Mouse (Mus musculus): ENCODE data around the gene Ddn. TPM values are rescaled to one million over a fixed set of nuclear protein-coding genes. Genes with fewer than 3 reads are reported as not detected.
A peak's percentile ranks its signal among the peaks of the same experiment; 100 is the strongest.

Ddn gene
- total RNA-seq, 1 experiment, result 0.22 TPM

DNA sequence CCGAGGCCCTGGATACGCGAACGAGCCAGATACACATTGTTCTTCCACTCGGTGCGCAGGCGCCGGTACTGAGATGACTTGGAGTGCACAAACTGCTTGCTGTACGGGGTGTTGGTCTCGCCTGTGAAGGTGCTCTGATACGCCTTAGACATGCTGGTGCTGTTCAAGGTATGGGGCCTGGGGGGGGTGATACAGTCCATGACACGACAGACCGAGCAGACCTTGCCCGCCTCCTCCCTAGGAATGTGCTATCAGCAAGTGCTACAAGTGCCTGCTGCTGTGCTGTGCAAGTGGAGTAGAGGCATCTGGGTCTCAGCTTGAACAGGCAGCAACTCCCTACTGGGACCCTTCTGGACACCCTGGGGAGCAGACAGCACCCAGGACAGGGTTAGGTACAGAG, 26.0 kb upstream of the Ddn start:
- no peak overlapping the region for H3K27ac ChIP-seq (ENCODE audit: insufficient read depth, low read depth, low read length, poor library complexity, severe bottlenecking)
- in situ Hi-C loops (cut with MboI; ENCODE audit: low sequenced_read_pairs in 2 of 2, unreplicated experiment in 2 of 2), result no loop called here
- H3K9ac ChIP-seq (ENCODE audit: insufficient read depth, low read depth, low read length, poor library complexity, severe bottlenecking), result 0 out of 2 replicates have a peak overlapping the region, but pooled peaks have one; percentile 37
- peaks cover 62% of the 10 kb centered on the region for H3K36me3 ChIP-seq (ENCODE audit: control insufficient read depth, insufficient read depth, low read length, poor library complexity, severe bottlenecking)
- H3K9me3 ChIP-seq (ENCODE audit: control insufficient read depth, insufficient read depth, low read depth, low read length), result no peaks in the 10 kb centered on the region
- peak overlapping the region in 1 of 2 experiments; percentile 14; a peak in 1 of 4 replicates for H3K4me3 ChIP-seq (ENCODE audit: insufficient read depth in 1 of 2, low read depth in 1 of 2, low read length in 2 of 2, poor library complexity in 1 of 2, severe bottlenecking in 1 of 2)
- DNase-seq (ENCODE audit: low read depth, low spot score), result no peak
- H3K4me1 ChIP-seq (ENCODE audit: control insufficient read depth in 2 of 2, insufficient read depth in 2 of 2, low read length in 2 of 2, poor library complexity in 1 of 2), result peaks cover under 1 to 15% of the 10 kb centered on the region in 2 experiments; a peak in 2 of 4 replicates
- TF ChIP-seq MAFK (IDR thresholded peaks at IDR 0.05; ENCODE audit: insufficient read depth, low read depth, low read length), result no peak

DNA sequence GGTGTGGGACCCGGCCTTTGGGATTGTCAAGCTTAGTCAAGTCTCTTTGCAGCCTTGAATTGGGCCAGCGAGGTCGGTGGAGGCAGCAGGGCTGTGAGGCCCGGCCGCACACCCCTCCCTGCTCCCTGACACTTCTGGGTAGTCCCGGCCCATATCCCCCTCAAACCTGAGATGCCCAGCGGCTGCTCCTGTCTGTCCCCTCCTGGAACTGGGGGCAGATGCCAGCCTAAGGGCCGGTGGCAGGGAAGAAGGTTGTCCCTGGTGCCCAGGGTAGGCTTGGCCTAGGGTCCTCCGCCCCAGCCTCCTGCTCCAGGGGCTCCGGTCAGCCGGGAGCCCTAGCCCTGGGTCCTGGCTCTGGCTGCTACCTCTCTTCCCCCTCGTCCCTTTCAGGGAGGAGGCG, 24.8 kb upstream of the Ddn start:
- Histone ChIP-seq H3K36me3 (ENCODE audit: control insufficient read depth, insufficient read depth, low read length, poor library complexity, severe bottlenecking) (peaks cover 50% of the 10 kb centered on the region), H3K27ac (ENCODE audit: insufficient read depth, low read depth, low read length, poor library complexity, severe bottlenecking) (no peak overlapping the region), H3K4me3 (ENCODE audit: insufficient read depth in 1 of 2, low read depth in 1 of 2, low read length in 2 of 2, poor library complexity in 1 of 2, severe bottlenecking in 1 of 2) (no peak overlapping the region), H3K9ac (ENCODE audit: insufficient read depth, low read depth, low read length, poor library complexity, severe bottlenecking) (no peak overlapping the region), H3K4me1 (ENCODE audit: control insufficient read depth in 2 of 2, insufficient read depth in 2 of 2, low read length in 2 of 2, poor library complexity in 1 of 2) (peaks cover 3 to 18% of the 10 kb centered on the region in 2 experiments; a peak in 2 of 4 replicates), H3K9me3 (ENCODE audit: control insufficient read depth, insufficient read depth, low read depth, low read length) (no peaks in the 10 kb centered on the region)
- TF ChIP-seq ZC3H11A (IDR thresholded peaks at IDR 0.05; ENCODE audit: borderline replicate concordance, low read depth, low read length), result no peak
- TF ChIP-seq MAFK (IDR thresholded peaks at IDR 0.05; ENCODE audit: insufficient read depth, low read depth, low read length), result no peak
- no peak for TF ChIP-seq ZNF384 (IDR thresholded peaks at IDR 0.05; ENCODE audit: low read depth, low read length)
- no peak for TF ChIP-seq HCFC1 (IDR thresholded peaks at IDR 0.05; ENCODE audit: borderline replicate concordance, insufficient read depth, low read length)
- no peak for TF ChIP-seq CHD2 (IDR thresholded peaks at IDR 0.05; ENCODE audit: low read depth, low read length)
- in situ Hi-C loops (cut with MboI; ENCODE audit: low sequenced_read_pairs in 2 of 2, unreplicated experiment in 2 of 2), result no loop called here
- DNase-seq (ENCODE audit: low read depth, low spot score), result no peak

DNA sequence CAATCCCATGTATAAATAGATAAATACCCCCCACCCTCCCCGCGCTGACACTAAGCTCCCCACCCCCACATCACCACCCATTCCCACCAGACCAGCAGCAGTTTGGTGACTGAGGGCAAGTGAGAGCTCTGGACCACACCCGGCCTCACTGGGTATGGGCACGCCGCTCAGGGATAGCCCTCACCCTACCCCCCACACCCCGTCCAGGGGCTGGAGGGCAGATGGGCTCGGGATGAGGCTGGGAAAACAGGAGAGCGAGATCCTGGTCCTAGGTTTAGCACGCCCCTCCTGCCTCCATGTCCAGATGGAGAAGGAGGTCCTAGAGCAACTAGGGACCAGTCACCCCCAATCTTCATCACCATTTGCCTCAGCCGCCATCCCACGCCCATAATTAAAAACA, 24.0 kb upstream of the Ddn start:
- Histone ChIP-seq H3K36me3 (ENCODE audit: control insufficient read depth, insufficient read depth, low read length, poor library complexity, severe bottlenecking) (peaks cover 45% of the 10 kb centered on the region), H3K27ac (ENCODE audit: insufficient read depth, low read depth, low read length, poor library complexity, severe bottlenecking) (no peak overlapping the region), H3K4me1 (ENCODE audit: control insufficient read depth in 2 of 2, insufficient read depth in 2 of 2, low read length in 2 of 2, poor library complexity in 1 of 2) (peaks cover 8 to 18% of the 10 kb centered on the region in 2 experiments), H3K9ac (ENCODE audit: insufficient read depth, low read depth, low read length, poor library complexity, severe bottlenecking) (no peak overlapping the region), H3K4me3 (ENCODE audit: insufficient read depth in 1 of 2, low read depth in 1 of 2, low read length in 2 of 2, poor library complexity in 1 of 2, severe bottlenecking in 1 of 2) (no peak overlapping the region), H3K9me3 (ENCODE audit: control insufficient read depth, insufficient read depth, low read depth, low read length) (no peaks in the 10 kb centered on the region)
- DNase-seq (ENCODE audit: low read depth, low spot score), result no peak
- TF ChIP-seq HCFC1 (IDR thresholded peaks at IDR 0.05; ENCODE audit: borderline replicate concordance, insufficient read depth, low read length) (no peak), CHD2 (IDR thresholded peaks at IDR 0.05; ENCODE audit: low read depth, low read length) (no peak), ZC3H11A (IDR thresholded peaks at IDR 0.05; ENCODE audit: borderline replicate concordance, low read depth, low read length) (no peak), MAFK (IDR thresholded peaks at IDR 0.05; ENCODE audit: insufficient read depth, low read depth, low read length) (no peak)
- in situ Hi-C loops (cut with MboI; ENCODE audit: low sequenced_read_pairs in 2 of 2, unreplicated experiment in 2 of 2), result no loop called here

DNA sequence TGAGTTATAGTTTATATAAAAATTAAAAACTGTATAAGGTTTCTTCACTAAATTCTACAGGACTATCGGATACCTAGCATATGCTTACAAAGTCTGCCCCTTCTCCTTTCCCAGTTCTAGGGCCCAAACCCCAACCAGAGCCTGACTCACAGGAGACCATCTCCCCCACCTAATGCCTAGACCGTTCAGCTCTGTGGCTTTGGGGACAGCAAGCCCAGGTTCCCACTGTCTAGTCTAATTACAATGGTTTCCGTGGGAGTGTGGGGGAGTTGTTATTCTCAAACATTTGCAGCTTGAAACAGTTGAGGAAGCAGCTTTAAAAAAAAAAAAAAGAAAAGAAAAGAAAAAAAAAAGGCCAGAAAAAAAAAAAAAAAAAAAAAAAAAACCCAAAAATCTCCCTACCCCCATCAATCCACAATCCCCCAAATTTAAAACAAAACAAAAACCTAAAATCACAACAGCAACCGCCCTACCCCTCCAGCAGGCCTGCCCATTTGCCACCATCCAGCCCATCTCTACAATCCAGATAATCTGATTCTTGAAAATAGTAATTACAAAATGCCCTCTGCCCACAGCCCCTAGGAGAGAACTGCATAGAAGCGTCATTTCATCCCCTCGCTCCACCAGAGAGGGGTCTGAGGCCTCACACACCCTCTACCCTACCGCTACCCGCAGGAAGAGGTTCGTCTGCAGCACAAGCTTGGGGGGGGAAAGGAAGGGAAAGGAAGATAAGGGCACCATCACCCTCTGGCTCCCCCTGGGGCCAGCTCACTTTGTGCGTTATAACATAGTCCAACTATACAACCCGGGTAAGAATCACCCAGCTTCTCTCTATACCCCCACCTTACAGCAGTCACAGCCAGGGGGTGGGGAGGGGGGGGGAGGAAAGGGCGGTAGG, 23.1 kb upstream of the Ddn start:
- H3K9ac ChIP-seq (ENCODE audit: insufficient read depth, low read depth, low read length, poor library complexity, severe bottlenecking), result peak overlapping the region; percentile 31; the same call in 1 of the 2 replicates

More for the DNA sequence above, 23.1 kb upstream of the Ddn start:
- H3K9me3 ChIP-seq (ENCODE audit: control insufficient read depth, insufficient read depth, low read depth, low read length), result no peaks in the 10 kb centered on the region
- no peak for TF ChIP-seq ZNF384 (IDR thresholded peaks at IDR 0.05; ENCODE audit: low read depth, low read length)
- TF ChIP-seq HCFC1 (IDR thresholded peaks at IDR 0.05; ENCODE audit: borderline replicate concordance, insufficient read depth, low read length), result no peak
- TF ChIP-seq CHD2 (IDR thresholded peaks at IDR 0.05; ENCODE audit: low read depth, low read length), result no peak
- no peak for TF ChIP-seq ZC3H11A (IDR thresholded peaks at IDR 0.05; ENCODE audit: borderline replicate concordance, low read depth, low read length)
- TF ChIP-seq MAFK (IDR thresholded peaks at IDR 0.05; ENCODE audit: insufficient read depth, low read depth, low read length), result no peak
- H3K4me3 ChIP-seq (ENCODE audit: insufficient read depth in 1 of 2, low read depth in 1 of 2, low read length in 2 of 2, poor library complexity in 1 of 2, severe bottlenecking in 1 of 2), result peak overlapping the region in 1 of 2 experiments; percentile 87; a peak in 1 of 4 replicates
- H3K27ac ChIP-seq (ENCODE audit: insufficient read depth, low read depth, low read length, poor library complexity, severe bottlenecking), result peak overlapping the region; percentile 63
- no peak for DNase-seq (ENCODE audit: low read depth, low spot score)
- H3K4me1 ChIP-seq (ENCODE audit: control insufficient read depth in 2 of 2, insufficient read depth in 2 of 2, low read length in 2 of 2, poor library complexity in 1 of 2), result peaks cover 9 to 18% of the 10 kb centered on the region in 2 experiments
- H3K36me3 ChIP-seq (ENCODE audit: control insufficient read depth, insufficient read depth, low read length, poor library complexity, severe bottlenecking), result peaks cover 40% of the 10 kb centered on the region
- in situ Hi-C loops (cut with MboI; ENCODE audit: low sequenced_read_pairs in 2 of 2, unreplicated experiment in 2 of 2), result no loop called here

Measured in ES-E14 (cell line).